Mouse (Mus musculus) thymus, postnatal 14 days (tissue): ENCODE data around the gene Shb.
A peak's percentile ranks its signal among the peaks of the same experiment; 100 is the strongest.

Source experiments
- DNase-seq: peaks from one replicate; pipeline ENCODE4 v3.0.0; 2021

The Shb gene

DNA sequence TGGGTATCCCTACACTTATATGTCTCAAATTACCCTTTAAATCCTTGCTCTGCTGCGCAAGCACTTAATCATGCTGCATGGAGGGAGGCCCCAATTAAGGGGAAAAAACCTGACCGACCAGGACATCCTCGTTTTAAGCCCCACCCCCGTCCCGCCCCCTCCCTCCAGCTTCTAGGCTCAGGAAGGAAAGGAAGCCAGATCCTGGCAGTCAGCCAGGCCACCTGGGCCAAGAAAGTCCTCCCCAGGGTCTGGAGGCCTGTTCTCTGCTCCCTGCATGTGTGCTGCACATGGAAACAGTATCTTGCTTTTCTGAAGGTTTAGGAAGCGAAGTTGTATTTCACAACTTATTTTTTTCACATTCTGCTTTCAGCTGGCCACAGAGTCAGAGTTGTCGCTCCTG is at the start of gene Shb:
TSS of gene Shb (minus strand) at position 96 of the 400 bp plus-strand sequence.
- peak; percentile 55 for DNase-seq

DNA sequence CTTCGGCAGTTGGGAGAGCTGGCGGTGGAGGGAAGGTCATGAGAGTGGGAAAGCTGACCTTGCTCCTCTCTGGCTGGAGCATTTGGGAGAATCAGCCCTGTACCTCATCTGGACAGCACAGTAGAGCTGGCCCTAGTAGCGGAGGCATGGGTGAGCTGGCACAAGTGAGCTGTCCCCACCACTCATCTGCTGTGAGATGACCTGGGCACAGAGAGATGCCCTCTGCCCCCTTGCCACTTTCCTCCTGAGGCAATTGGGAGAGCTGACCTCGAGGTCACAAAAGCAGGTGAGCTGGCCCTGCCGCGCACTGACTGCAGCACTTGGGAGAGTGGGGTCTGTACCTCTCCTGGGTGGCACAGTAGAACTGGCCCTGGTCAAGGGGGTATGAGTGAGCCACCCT is 48.8 kb upstream of the Shb start:
- DNase-seq: no peak

DNA sequence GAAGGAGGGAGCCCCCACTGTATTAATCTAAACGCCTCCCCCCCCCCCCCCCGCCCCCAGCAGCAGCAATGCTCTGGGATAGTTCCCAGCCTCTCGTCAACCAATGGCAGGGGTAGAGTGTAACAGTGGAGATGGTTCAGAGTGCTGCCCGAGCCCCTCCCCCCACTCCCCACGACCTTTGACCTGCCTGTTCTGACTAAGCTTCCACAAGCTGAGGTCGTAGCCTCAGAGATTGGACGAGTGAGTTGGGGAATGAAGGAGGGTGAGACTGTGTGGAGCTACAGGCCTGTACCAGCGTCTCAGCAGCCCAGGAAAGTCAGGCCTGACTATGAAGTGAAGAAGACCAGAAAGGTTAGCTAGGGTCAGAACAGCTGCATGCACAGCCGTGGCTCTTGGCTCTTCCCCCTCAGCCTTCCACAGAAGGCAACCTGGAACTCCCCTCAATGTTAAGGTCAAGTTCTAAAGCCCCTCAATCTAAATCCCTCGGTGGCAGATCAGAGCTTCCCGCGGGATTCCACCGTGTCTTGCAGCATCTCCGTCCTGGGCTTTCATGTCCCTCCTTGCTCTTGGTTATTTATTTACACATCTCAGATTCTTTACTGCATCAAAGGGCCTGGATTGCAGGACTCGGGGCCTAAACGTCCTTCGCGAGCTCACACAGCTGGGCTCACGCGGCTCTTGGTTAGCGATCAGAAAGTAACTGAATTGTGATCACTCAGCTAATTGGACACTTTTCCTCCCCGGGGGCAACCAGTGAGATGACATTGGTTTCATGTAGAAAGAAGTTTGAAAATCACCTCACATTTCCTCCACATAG is 46.5 kb upstream of the Shb start:
- no peak for DNase-seq

DNA sequence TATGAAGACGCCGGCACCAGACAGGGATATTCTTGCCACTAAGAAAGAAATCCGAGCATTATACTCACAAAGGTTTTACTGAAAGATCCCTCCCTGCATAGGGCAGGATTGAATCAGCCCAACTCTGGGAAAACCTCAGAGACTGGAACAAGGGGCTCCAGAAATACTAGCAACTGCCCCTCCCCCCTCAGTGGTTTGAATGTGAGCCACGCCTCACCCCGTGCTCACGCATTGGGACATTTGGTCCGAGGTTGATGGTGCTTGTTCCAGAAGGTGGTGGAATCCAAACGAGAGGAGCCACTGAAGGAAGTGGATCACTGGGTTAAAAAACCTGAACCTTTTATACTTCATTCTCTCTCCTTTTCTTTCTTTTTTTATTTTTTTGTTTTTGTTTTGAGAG is 45.4 kb upstream of the Shb start:
- no peak for DNase-seq

DNA sequence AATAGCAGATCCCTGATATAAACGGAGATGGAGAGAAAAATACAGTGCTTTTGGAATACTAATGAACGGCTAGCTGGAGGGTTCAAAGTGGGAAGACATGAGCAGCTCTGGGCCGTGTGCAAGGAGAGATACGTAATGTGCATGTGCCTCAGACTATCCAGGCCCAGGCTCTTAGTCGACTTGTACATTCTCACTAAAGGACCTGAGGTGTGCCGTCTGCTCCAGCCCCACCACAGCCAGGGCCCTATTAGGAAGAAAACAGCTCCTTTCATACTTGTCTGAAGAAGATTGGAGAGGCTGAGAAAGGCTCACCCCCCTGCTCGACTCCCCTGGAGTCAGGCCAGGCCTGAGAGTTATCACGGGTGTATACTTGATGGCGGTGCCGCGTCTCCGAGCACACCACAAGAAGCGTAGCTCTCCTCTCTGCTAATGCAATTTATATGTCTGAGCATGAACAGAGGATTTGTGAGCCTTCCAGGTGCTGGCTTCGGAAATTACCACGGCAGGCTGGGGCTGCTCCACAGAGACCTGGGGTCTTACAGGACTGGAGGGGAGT is 42.4 kb upstream of the Shb start:
- DNase-seq: no peak

DNA sequence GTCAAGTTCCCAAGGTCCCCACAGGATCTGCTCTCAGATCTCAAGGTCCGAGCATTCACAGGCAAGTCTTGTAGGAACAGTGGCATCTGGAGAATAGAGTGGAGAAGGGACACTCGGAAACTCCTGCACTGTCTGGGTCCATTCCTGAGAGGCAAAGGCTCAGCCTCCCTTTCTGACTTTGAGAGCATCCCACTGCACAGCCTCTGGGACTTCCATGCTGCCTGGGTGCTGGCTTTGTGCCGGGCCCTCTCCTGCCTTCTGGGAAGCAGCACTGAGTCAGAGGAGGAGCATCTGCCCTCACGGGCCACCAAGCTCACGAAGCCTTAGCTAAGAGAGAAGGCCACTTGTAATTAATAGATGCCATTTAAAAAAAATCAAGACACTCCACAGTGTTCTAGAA is 37.3 kb upstream of the Shb start:
- DNase-seq: no peak

DNA sequence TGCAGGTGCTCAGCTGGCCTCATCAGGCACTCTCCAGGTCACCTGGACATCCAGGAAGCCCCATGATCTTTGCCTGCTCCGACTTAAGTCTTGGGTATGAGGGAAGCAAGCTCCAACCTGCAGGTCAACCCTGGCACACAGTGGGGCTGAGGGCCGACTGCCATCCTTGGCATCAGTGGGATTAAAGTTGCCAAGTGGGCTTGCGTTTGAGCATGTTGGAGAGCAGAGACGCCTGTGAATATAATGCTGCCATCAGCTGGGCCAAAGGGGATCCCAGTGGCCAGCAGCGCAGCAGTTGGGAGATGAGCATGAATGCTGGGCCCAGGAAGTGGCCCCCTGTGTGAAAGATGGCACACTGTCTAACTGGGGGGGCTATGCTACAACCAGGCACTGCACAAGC is 25.9 kb upstream of the Shb start:
- DNase-seq: no peak

DNA sequence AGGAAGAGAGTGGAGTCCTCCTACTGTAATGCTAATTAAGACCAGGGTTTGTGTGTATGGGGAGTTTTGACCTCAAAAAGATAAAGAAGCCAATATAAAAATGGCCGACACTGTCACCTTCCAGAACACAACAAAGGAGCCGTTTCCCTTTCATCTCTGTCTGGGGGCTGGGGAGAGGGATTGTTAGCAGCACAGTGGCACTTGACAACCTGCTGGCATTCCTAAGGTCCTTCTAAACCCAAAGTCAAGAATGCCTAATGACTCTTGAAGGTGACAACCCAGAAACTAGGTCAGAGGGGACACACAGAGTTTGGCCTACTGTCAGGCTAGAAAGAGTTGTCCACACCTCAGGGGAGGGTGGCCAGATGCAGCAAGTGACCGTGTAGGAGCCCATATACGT is 20.3 kb upstream of the Shb start:
- no peak for DNase-seq

DNA sequence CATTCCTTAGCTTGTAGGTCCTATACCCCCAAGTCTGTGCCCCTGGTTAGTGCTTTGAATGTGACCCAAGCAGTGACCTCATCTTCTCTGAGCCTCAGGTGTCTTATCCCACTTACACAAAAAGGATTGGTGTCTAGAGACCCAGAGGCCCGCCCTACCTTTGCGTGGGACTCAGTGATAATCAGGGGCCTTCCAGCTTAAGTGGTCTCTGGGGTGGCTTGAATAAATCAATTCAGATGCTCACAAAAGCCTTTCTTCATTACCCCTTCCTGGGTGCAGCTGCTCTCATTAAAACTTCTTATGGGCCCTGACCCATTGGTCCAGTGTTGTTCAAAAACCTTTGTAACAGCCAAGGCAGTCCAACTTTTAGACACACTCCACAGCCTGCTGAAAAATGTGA is 18.7 kb upstream of the Shb start:
- no peak for DNase-seq

DNA sequence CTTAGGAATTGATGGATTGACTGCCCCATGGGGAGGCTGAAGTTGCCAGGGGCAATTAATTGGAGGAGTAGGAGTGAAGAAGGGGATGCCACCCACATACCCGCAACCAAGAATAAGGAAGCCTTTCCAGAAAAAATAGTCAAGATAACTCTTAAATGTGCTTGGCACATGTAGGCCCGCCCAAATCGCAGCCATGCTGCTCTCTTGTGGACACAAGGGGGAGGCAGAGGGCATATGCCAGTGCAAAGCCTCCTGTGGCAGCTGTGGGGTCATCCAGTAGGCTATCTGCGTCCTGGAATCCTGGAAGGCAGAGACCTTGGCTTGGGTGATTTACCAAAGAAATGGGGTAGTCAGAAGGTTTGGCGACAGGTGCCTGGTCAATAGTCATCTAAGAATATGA is 17.2 kb upstream of the Shb start:
- peak; percentile 18 for DNase-seq

DNA sequence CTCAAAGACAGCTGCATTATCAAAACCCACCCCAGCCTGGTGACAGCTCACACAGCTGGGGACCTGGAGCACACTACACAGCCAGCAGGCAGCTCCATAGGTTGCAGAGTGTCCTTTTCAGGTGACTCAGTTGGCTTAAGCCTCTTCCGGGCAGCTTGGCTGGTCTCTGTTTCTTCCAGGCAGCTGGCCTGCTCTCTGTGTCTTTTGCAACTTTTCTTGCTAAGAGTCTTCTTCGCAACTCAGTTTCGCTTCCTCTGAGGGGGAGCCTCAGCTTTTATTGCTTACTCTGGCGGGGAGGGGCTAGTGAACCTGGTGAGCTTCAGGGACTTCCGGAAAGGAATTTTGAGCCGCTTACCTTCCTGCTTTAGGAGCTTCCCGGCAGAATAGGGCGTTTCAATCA is 13.6 kb upstream of the Shb start:
- DNase-seq: no peak

DNA sequence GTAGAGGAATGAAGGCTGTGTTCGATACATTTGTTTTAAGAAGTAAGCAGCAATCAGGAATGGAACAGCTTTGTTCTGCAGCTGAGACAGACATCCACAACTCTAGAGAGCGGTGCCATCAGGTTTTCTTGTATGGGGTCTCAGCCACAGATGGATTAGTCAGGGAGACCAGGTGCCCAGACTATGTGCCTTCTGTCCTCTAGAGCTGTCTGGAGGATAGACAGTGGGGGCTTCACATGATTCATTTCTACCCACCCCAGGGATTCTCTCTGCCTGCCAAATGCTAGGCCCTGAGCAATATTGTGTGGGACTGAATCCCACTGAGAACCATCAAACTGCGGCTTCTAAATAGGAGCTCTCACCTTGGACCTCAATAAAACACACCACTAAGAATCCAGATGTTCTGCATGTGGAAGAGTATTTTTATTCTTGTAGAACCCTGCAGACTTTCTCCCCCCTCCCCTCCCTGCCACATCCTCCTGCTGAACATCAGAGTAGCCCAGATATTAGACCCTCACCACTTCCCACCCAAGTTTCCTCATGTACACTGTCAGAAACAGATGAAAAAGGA is 11.3 kb upstream of the Shb start:
- DNase-seq: no peak

DNA sequence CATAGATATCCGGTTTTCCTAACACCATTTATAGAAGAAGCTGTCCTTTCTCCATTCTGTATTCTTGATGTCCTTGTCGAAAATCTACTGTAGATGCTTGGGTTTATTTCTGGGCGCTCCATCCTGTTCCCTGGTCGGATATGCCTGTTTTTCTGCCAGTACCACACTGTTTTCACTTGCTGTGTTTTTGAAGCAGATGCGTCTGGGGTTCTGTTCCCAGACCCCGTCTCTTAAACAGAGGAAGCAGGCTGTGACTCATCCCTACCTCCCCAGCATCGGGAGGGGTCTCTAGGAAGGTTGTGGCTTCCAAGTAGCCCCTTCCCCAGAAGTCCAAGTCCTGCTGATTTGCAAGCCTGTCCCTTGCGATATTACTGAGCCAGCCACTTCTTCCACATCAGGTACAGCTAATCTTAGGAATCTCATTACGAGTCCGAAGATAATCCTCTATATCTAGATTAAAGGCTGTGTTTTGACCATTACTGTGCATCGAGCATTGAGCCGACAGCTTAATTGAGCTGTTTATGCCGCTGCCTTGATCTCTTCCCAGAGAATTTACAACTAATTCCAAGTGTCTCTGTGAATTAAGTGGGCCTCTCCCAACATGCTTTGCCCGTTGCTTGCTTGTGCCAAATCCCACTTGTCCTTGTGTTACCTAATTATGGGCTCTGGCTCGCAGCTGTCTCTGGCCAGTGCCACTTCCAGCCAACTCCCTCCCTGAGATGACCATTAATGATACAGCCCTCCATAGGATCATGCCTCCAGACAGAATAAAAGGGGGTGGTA is 8.1 kb upstream of the Shb start:
- DNase-seq: no peak

DNA sequence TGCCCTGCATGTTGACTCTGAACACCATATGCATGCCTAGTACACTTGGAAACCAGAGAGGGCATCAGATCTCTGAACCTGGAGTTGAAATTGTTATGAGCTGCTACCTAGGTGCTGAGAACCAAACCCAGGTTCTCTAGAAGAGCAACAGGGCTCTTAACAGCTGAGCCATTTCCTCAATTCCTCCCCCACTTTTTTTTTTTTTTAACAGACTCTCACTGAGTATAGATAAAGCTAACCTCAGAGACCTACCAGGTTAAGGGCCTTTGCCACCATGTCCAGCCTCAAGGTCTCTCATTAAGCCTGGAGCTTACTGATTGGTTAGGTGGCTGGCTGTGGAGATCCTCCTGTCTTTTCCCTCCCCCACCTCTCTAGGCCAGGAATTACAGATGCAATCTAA is 6.9 kb upstream of the Shb start:
- DNase-seq: no peak

DNA sequence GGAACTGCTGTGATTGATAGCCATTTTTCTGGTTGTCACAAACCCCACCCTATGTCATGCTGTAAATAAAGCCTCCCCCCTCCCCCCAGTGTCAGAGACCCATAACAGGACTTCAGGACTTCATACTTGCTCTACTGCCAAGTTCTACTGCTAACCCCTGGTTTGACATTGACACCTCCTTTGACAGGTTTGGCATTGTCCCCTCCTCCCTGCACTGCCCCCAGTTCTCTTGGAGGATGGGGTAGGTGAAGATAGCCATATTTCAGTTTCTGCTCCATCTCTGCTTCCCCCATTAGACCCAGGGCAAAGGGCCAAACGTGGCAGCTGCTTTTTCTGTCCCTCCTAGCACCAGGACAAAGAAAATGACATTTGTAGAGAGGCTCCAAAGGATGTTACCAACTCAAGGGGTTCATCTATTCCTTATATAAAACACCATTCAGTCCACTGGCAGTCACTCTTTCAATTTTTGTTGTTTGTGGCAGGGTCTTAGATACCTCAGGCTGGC is 1.2 kb upstream of the Shb start:
- DNase-seq: no peak

DNA sequence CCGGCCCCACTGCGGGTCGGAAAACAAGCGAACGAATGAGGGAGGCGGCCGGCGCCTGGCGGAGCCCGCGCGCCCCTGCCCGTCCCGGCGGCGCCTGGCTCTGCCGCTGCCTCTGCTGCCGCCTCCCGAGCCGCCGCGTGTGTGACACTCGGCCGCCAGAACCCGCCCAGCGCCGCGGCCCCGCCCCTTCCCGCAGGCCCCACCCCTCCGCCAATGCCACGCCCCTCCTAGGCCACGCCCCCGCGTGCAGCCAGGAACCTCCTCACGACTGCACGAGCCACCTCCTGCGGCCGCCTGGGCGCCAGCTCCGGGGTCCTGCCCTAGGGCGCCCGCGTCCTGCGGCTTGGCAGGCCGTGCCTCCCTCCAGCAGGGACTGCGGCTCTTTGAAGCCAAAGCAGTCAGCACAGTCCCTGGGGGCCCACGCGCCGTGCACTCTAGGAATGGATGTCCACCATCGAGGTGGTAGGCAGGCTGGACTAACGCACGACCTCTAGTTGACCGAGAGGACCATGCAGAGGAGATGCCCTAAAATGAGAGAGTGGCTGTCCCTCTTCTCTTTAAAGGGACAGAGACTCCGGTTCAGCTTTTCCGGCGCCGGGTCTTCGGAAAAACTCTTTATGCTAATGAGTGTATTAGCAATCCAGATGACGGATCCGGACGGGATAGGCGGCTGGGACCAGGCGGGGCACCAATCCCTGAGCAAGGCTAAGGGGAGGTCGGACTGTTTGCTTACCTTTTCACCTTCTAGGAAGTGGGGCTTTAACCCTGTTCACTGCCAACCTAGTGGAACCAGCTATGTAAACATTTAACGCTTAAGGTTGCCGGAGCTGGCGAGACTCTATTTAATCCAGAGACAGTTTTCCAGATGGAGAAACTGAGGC is 1.4 kb downstream of the Shb start:
- peak; percentile 91 for DNase-seq

DNA sequence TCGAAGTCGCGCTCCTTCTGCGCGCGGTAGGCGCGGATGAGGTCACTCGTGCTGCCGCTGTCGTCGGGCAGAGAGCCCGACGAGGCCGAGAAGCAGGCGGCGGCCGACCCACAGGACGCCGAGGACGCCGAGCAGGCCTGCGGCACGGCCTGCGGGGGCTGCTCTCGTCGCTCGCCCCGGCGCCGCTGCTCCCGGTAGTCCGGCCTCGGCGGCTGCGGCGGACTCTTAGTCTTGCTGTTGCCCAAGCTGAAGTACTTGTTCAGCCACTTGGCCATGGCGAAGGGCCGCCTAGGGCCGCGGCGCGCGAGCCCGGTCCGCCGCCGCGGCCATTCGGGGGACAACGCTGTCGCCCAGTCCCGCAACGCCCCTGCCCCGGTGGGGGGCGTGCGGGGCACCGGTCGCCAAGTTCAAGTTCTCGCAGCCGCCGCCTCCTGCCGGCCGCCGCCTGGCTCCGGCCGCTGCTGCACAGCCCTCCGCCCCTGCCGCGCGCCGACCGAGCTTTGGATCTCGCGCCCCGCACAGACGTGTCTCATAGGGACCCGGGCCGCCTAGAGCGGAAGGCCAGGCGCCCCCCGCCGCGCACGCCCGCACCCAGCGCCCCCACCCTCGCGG is 2.2 kb downstream of the Shb start:
- no peak for DNase-seq

DNA sequence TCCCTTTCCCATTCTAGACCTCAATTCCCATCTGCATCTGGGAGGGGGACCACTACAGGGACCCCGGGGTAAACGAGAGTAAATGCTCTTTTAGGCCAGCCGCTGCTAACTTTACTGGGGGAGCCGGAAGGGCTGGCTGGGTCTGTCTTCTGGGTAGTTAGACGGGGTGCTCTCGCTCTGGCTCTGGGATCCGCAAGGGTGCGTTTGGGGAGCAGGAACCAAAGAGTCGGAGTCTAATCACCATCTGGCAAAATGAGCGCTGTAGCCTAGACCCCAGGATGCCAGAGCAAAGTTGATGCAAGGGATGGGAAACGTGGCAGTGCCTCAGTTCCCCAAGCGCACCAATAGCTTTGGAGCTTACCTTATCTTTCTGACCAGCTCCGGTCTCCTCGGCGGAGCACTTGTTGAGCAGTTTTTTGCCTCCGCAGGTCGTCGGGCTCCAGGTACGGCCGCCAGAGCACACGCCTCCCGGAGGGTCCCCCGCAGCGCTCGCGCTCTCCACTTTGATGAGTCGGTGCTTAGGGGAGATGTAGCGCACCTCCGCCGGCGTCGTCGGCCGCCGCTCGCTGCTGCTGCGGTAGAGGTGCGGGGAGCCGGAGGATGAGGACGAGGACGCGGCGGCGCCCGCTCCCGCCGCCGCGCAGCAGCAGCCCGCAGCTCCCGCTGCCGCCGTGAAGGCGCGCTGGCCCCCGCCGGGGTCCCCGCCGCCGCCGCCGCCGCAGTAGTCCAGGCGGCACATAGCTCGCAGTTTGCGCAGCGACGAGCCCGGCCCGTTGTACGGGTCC is 2.9 kb downstream of the Shb start:
- DNase-seq: peak; percentile 31

DNA sequence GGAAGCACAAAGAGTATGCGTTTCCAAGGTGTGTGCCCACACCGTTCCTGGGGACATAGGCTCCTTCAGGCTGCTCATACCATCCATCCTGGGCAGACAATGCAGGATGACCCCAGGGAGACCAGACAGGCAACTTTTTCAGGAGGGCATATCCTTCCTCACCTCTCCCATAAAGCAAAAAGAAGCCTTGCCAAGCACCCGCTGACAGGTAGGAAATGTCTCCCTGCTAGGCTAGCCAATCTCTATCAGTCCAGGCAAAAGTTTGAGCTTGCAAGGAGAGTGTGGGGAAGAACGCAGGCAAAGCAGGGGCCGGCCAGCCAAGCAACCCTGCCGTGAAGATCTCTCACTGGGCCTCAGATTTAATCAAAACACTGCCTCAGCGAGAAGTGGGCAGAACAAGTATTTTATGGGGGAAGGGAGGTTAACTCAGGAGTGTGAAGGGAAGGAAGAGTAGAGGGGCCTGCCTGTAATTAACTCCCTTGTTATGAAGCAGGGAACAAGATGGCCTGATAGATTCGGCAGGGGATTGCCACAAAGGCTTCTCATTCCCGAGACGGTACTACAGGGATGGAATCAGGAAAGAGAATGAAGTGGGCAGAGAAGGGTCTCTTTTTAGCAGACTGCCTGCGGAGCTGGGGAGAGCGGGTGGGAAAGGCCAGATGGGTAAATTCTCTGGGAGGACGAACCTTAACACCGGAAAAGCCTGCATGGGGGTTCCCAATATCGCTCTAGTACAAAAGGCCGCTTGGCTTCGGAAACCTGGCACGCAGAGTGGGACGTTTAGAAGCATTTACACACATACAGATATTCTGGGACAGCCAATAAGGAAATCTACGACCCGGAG is 3.7 kb downstream of the Shb start:
- DNase-seq: no peak
